Mouse (Mus musculus) skeletal muscle tissue, adult 2 months (tissue): ENCODE data around the gene Tbc1d10b.
"Not testable (repeated sequence)": the region's sequence is repeated elsewhere in the genome, so short reads cannot be mapped to it uniquely, and the experiment has no call there.

ENCODE experiments used
- DNase-seq: peaks from one replicate; pipeline ENCODE4 v3.0.0-alpha.2; 2012; ENCODE audit warnings: low read depth, low spot score

The Tbc1d10b gene

GRCm38 (mm10) chr7:127208295-127208552 lies at the start of gene Tbc1d10b:
Gene Tbc1d10b (minus strand): TSS chr7:127208468.
- no peak for DNase-seq

DNA sequence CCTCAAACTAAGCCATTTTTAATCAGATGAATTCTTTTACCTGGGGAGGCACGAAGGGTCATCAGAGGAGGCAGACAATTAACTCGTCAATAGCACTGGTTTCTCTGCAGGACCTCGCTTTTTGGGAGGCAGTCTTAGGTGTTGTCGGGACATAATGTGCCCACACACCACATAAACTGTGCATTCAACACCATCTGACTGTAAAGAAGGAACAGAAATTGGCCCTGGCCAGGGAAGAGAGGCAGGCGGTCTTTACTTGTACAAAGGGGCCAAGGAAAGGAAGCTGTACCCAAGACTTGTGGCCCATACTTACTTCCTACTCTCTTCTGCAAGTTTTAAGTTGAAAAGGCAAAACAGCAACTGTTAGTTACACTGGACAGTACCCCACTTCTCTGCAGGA lies 48.2 kb upstream of the Tbc1d10b start:
- DNase-seq = no peak

GRCm38 (mm10) chr7:127255965-127256364 lies 47.7 kb upstream of the Tbc1d10b start:
- no peak for DNase-seq

DNA sequence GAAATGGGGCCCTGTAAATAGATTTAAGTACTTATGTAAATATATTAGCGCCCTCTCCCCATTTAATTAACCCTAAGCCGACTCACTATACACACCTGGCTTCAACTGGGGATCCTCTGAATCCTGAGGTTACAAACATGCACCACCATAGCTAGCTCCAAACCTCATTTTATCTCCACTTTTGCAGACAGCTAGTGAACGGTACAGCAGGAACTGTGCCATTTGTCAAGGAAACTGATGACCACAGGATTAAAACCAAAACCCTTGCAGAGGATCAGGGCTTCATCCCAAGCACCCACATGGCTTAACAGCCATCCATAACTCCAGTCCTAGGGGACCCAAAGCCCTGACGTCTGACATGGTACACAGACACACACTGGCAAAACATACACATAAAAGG lies 46.7 kb upstream of the Tbc1d10b start:
- no peak for DNase-seq

DNA sequence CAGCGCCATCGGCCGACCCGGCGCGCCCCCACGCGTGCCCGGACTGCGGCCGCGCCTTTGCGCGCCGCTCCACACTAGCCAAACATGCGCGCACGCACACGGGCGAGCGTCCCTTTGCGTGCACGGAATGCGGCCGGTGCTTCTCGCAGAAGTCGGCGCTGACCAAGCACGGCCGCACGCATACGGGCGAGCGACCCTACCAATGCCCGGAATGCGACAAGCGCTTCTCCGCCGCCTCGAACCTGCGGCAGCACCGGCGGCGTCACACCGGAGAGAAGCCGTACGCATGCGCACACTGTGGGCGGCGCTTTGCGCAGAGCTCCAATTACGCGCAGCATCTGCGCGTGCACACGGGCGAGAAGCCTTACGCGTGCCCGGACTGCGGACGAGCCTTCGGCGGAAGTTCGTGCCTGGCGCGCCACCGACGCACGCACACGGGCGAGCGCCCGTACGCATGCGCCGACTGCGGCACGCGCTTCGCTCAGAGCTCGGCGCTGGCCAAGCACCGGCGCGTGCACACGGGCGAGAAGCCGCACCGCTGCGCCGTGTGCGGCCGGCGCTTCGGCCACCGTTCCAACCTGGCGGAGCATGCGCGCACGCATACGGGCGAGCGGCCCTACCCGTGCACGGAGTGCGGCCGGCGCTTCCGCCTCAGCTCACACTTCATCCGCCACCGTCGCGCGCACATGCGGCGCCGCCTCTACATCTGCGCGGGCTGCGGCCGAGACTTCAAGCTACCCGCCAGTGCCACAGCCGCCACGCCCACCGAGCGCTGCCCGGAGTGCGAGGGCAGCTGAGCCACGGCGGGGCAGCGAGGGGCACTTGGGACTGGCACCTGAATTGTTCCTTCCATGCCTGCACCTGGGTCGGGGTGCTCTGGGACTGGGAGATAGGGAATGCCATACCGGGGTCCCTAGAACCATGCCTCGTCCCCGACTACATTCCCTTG lies 45.8 kb upstream of the Tbc1d10b start:
- DNase-seq = peak; percentile 99

DNA sequence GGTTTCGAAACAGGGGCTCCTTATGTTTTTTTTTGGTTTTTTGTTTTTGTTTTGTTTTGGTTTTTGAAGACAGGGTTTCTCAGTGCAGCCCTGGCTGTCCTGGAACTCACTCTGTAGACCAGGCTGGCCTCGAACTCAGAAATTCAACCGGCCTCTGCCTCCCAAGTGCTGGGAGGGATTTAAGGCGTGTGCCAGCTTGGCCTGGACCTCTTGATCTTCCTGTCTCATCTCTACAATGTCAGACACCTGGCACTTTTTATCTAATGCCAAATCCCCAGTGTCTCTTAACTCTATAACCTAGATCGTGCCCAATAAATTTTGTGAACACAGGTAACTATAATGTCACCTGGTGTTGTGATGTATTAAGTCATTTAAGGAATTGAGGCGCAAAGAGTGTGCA lies 45.1 kb upstream of the Tbc1d10b start:
- no peak for DNase-seq

- no peak for DNase-seq
Observed at GRCm38 (mm10) chr7:127252414-127252813, 44.1 kb upstream of the Tbc1d10b start.

- DNase-seq = not testable (repeated sequence)
Observed at GRCm38 (mm10) chr7:127250511-127250910, 42.2 kb upstream of the Tbc1d10b start.

DNA sequence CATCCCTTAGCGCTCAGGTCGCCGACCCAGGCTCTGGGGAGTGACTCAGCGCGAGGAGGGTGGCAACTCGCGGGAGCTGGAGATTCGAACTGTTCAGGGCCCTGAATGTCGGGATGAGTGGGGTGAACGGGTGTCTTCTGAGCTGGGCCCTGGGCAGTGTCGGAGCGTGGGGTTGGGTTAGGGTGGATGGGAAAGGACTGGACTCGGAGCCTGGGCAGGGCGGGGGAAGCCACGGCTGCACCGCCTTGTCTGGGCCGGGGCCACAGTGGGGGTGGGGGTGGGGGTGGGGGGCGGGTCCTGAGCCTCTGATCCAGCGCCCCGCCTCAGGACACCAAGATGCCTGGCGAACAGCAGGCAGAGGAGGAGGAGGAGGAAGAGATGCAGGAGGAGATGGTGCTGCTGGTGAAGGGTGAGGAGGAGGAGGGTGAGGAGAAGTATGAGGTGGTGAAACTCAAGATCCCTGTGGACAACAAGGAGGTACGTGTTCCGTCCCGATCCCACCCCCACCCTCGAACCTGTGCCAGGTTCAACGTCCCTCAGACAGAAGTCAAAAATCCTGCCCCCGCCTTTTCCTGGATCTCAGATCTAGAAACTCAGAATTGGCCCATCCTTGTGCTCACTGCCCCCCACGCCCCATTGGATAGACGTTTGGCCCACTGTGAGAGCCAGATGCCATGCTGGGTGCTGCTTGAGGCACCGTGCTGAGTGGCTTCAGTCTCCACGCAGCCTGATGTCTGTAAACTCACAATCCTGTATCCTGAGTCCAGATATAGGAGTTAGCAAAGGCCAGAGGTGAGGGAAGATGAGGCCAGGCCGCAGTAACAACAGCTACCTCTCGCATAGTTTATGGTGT lies 36.6 kb upstream of the Tbc1d10b start:
- DNase-seq = no peak

- DNase-seq = peak; percentile 92
Observed at GRCm38 (mm10) chr7:127243870-127244657, 35.8 kb upstream of the Tbc1d10b start, which contains the start of gene Zfp771. Gene Zfp771 (plus strand): TSS chr7:127244274.

DNA sequence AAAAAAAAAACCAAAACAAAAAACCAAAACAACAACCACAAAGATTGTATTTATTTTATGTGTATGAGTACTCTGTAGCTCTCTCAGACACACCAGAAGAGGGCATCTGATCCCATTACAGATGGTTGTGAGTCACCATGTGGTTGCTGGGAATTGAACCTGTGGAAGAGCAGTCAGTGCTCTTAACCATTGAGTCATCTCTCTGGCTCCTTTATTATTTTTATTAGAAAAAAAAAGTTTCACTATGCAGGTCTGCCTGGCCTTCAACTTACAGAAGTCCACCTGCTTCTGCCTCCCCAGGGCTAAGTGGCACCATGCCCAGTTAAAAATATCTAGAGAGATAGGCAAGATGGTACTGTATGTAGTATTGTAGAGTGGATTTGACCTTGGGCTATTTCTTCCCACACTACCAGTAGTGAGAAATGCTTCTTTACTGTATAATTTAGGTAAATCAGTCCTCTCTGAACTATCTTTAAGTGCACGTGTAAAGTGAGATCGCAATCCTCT lies 35.1 kb upstream of the Tbc1d10b start:
- DNase-seq = no peak

GRCm38 (mm10) chr7:127234777-127235176 lies 26.5 kb upstream of the Tbc1d10b start:
- DNase-seq = no peak

DNA sequence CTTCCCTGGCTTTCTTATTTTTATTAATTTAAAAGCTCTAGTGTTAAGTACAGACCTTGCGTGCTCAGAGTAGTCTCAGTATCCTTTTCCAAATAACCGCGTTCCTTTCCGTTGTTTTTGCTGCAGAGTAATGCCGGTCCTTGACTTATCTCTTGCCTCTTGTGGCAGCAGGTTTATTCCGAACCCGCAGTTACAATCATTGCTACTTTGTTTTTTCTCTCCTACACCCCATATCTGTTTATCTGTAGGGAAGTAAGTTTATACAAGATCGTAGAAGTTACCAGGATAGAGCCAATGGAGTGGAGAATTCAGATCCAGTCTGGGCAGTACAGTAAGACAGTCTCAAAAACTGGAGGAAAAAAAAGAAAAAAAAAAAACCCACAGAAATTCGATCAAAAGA lies 25.5 kb upstream of the Tbc1d10b start:
- DNase-seq = no peak

GRCm38 (mm10) chr7:127233368-127233749 lies 25.1 kb upstream of the Tbc1d10b start:
- DNase-seq = no peak

- DNase-seq = no peak
Observed at GRCm38 (mm10) chr7:127232622-127233367, 24.5 kb upstream of the Tbc1d10b start, which contains the start of the genes Zfp553 and Sept1. Gene Zfp553 (plus strand): TSS chr7:127233061. Gene Sept1 (minus strand): TSS chr7:127233130.

- no peak for DNase-seq
Observed at GRCm38 (mm10) chr7:127231826-127232621, 23.8 kb upstream of the Tbc1d10b start.

DNA sequence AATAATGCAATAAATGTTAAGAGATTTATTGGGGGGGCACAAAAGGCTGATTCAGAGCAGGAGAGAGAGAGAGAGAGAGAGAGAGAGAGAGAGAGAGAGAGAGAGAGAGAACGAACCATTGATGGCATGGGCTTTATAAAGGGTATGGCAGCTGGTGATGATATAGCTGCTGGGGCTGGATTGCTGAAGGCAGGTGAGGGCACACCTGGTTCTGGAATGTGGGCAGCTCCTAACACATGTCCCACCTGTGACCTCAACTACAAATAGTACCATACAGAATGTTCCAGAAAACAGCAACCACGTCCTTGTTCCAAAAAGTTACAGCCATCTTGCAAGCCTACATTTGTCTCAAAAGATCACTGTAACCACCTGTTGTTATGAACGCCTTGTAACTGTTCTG lies 23.1 kb upstream of the Tbc1d10b start:
- DNase-seq = no peak

DNA sequence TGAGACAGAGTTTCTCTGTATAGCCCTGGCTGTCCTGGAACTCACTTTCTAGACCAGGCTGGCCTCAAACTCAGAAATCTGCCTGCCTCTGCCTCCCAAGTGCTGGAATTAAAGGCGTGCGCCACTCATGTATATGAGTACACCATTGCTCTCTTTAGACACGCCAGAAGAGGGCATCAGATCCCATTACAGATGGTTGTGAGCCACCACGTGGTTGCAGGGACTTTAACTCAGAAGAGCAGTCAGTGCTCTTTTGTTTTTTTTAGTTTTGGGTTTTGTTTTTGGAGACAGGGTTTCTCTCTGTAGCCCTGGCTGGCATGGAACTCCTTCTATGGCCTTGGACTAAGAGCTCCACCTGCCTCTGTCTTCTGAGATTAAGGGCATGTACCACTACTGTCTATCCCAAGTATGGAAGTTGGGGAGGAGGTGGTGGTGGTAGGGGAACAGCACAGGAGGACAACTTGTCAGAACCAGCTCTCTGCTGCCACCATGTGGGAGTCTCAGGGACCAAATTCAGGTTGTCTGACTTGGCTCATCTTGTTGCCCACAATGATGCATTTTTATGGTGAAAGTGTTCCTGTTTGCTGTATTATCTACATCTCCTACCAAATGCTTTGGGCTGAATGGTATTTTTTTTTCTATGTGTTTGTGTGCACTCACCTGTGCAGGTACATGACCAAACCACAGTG lies 20.5 kb upstream of the Tbc1d10b start:
- peak; percentile 60 for DNase-seq
